Comparison of ENCODE assay signal across 12 mouse cellular contexts in genomic region chr4:124671583-124671982, GRCm38 (mm10). TPM values are rescaled to one million over a fixed set of nuclear protein-coding genes. Genes with fewer than 3 reads are reported as not detected.
A peak's percentile ranks its signal among the peaks of the same experiment; 100 is the strongest.
DNase-seq lines count a peak whose midpoint lies in the region; ATAC-seq lines count a peak whose summit lies in the region.
"Had no signal": no experiment of that assay in that cellular context is flagged by ENCODE, and none has a peak within 500 bp of the region (broad histone marks: within the 10 kb centered on the region; RNA-seq: fewer than 3 reads in every experiment).

No protein-coding gene starts in this region.

- intact Hi-C loops in left cerebral cortex, postnatal 14 days (cut with DNase I), result loop anchor here (5.0 kb wide), 2 partner anchors 274 to 444 kb away; no protein-coding TSS in a partner anchor

- peak overlapping the region; percentile 49; the same call in 1 of the 2 replicates for H3K4me2 ChIP-seq in hindbrain, embryonic 13.5 days
- no peak overlapping the region; the same call in 1 of the 2 replicates for H3K4me2 ChIP-seq in hindbrain, embryonic 14.5 days (replicated peaks)
- H3K4me2 ChIP-seq in forebrain, embryonic 13.5 days, result peak overlapping the region; percentile 56

- ATAC-seq in hindbrain, embryonic 13.5 days (ENCODE audit: low FRiP score), result no peak
- no peak for ATAC-seq in hindbrain, embryonic 14.5 days (ENCODE audit: low FRiP score)
- no peak for ATAC-seq in forebrain, embryonic 13.5 days
- no peak for ATAC-seq in erythroblast, adult 5-6 weeks (replicated peaks; ENCODE audit: low FRiP score, poor library complexity, severe bottlenecking)
- ATAC-seq in frontal cortex, adult (ENCODE audit: low TSS enrichment), result no peak

- WGBS in hindbrain, embryonic 13.5 days, result 29% methylated on average over 7 of the region's 7 CpGs
- 35% methylated on average over 7 of the region's 7 CpGs for WGBS in hindbrain, embryonic 14.5 days
- 25% methylated on average over 7 of the region's 7 CpGs for WGBS in forebrain, embryonic 13.5 days
- 35% methylated on average over 7 of the region's 7 CpGs for WGBS in midbrain, embryonic 10.5 days

- H3K36me3 ChIP-seq in hindbrain, embryonic 13.5 days, result no peaks in the 10 kb centered on the region; the same call in 1 of the 2 replicates
- 0 out of 2 replicates have a peak, but pooled peaks cover 4% of the 10 kb centered on the region for H3K36me3 ChIP-seq in hindbrain, embryonic 14.5 days (replicated peaks; ENCODE audit: control insufficient read depth, insufficient read depth)
- no peaks in the 10 kb centered on the region for H3K36me3 ChIP-seq in forebrain, embryonic 13.5 days (ENCODE audit: poor library complexity, severe bottlenecking)
- H3K36me3 ChIP-seq in midbrain, embryonic 10.5 days, result peaks cover under 1% of the 10 kb centered on the region; the same call in 1 of the 2 replicates

- peaks cover 60% of the 10 kb centered on the region for H3K4me1 ChIP-seq in hindbrain, embryonic 13.5 days (replicated peaks)
- H3K4me1 ChIP-seq in hindbrain, embryonic 14.5 days (replicated peaks; ENCODE audit: control insufficient read depth, insufficient read depth, low read length), result peaks cover 47% of the 10 kb centered on the region
- peaks cover 56% of the 10 kb centered on the region for H3K4me1 ChIP-seq in forebrain, embryonic 13.5 days
- H3K4me1 ChIP-seq in midbrain, embryonic 10.5 days, result peaks cover 72% of the 10 kb centered on the region

- 0 out of 2 replicates have a peak overlapping the region, but pooled peaks have one; percentile 80 for H3K27ac ChIP-seq in hindbrain, embryonic 13.5 days
- no peak overlapping the region for H3K27ac ChIP-seq in hindbrain, embryonic 14.5 days
- H3K27ac ChIP-seq in forebrain, embryonic 13.5 days, result peak overlapping the region; percentile 88
- peak overlapping the region; percentile 72 for H3K27ac ChIP-seq in midbrain, embryonic 10.5 days (replicated peaks)

- no peak for DNase-seq in hindbrain, embryonic 14.5 days (ENCODE audit: low spot score)
- no peak for DNase-seq in midbrain, embryonic 10.5 days (ENCODE audit: low spot score)
- no peak for DNase-seq in left cerebral cortex, postnatal 14 days (ENCODE audit: low spot score in 2 of 2)
- DNase-seq: adrenal gland, postnatal 25 days; heart, adult 11 months; kidney, adult 2 months; lung, postnatal 10 days had no signal

- peaks cover 52% of the 10 kb centered on the region for H3K27me3 ChIP-seq in hindbrain, embryonic 13.5 days
- H3K27me3 ChIP-seq in hindbrain, embryonic 14.5 days (ENCODE audit: control insufficient read depth, insufficient read depth, low read length), result peaks cover 8% of the 10 kb centered on the region; the same call in 1 of the 2 replicates
- H3K27me3 ChIP-seq in forebrain, embryonic 13.5 days, result peaks cover 55% of the 10 kb centered on the region
- peaks cover 80% of the 10 kb centered on the region for H3K27me3 ChIP-seq in midbrain, embryonic 10.5 days (ENCODE audit: low read depth, poor library complexity, severe bottlenecking)

- H3K9me3 ChIP-seq in hindbrain, embryonic 13.5 days, result no peaks in the 10 kb centered on the region
- H3K9me3 ChIP-seq in hindbrain, embryonic 14.5 days (ENCODE audit: control insufficient read depth, low read length), result no peaks in the 10 kb centered on the region
- no peaks in the 10 kb centered on the region for H3K9me3 ChIP-seq in forebrain, embryonic 13.5 days (replicated peaks)
- H3K9me3 ChIP-seq in midbrain, embryonic 10.5 days (replicated peaks), result no peaks in the 10 kb centered on the region

- H3K4me3 ChIP-seq in hindbrain, embryonic 13.5 days, result no peak overlapping the region
- H3K4me3 ChIP-seq in hindbrain, embryonic 14.5 days (replicated peaks; ENCODE audit: low read length), result no peak overlapping the region
- no peak overlapping the region for H3K4me3 ChIP-seq in forebrain, embryonic 13.5 days
- peak overlapping the region; percentile 46 for H3K4me3 ChIP-seq in midbrain, embryonic 10.5 days

- no peak overlapping the region for H3K9ac ChIP-seq in hindbrain, embryonic 13.5 days
- H3K9ac ChIP-seq in hindbrain, embryonic 14.5 days, result no peak overlapping the region
- 0 out of 2 replicates have a peak overlapping the region, but pooled peaks have one; percentile 19 for H3K9ac ChIP-seq in forebrain, embryonic 13.5 days

RNA-seq across cellular contexts. Expression of gene Pou3f1, which starts 15.0 kb away (rescaled TPM):
- 9.5 and 11.4 TPM in 2 replicates for polyA plus RNA-seq in hindbrain, embryonic 13.5 days (2015; fragmentation: Nextera tagmentation; extraction: Ambion mirVana)
- polyA plus RNA-seq in hindbrain, embryonic 14.5 days (2014; fragmentation: Nextera tagmentation; extraction: Ambion mirVana), result 9.6 and 11.2 TPM in 2 replicates
- 12.0 and 13.2 TPM in 2 replicates for polyA plus RNA-seq in forebrain, embryonic 13.5 days (2015; fragmentation: Nextera tagmentation; extraction: Ambion mirVana)
- 13.8 and 18.2 TPM in 2 replicates for polyA plus RNA-seq in midbrain, embryonic 10.5 days (2016; fragmentation: Nextera tagmentation; extraction: Ambion mirVana)
- not detected in 2 replicates for total RNA-seq in erythroblast, adult 5-6 weeks (2015; ENCODE audit: low replicate concordance)
- total RNA-seq in erythroblast, adult 5-6 weeks (2017; ENCODE audit: low replicate concordance), result not detected in 2 replicates
- 10 to 100 TPM; 29.9 to 30.1 TPM for total RNA-seq in left cerebral cortex, postnatal 14 days (2021)
- total RNA-seq: adrenal gland, postnatal 25 days; liver, adult 2 months had no signal
- polyA plus RNA-seq: liver, adult 2 months had no signal

RNA-seq across cellular contexts. Expression of gene Utp11, which starts 21.8 kb away (rescaled TPM):
- polyA plus RNA-seq in hindbrain, embryonic 13.5 days (2015; fragmentation: Nextera tagmentation; extraction: Ambion mirVana), result 45.1 and 47.9 TPM in 2 replicates
- 33.5 and 33.6 TPM in 2 replicates for polyA plus RNA-seq in hindbrain, embryonic 14.5 days (2014; fragmentation: Nextera tagmentation; extraction: Ambion mirVana)
- polyA plus RNA-seq in forebrain, embryonic 13.5 days (2015; fragmentation: Nextera tagmentation; extraction: Ambion mirVana), result 49.9 and 59.1 TPM in 2 replicates
- polyA plus RNA-seq in midbrain, embryonic 10.5 days (2016; fragmentation: Nextera tagmentation; extraction: Ambion mirVana), result 63.6 and 68.0 TPM in 2 replicates
- total RNA-seq in erythroblast, adult 5-6 weeks (2015; ENCODE audit: low replicate concordance), result 6.7 and 20.8 TPM in 2 replicates
- total RNA-seq in erythroblast, adult 5-6 weeks (2017; ENCODE audit: low replicate concordance), result 4.5 and 15.1 TPM in 2 replicates
- total RNA-seq in left cerebral cortex, postnatal 14 days (2021), result 10 to 100 TPM; 14.1 to 14.3 TPM

RNA-seq across cellular contexts. Expression of gene Fhl3, which starts 28.9 kb away (rescaled TPM):
- 2.7 and 2.9 TPM in 2 replicates for polyA plus RNA-seq in hindbrain, embryonic 13.5 days (2015; fragmentation: Nextera tagmentation; extraction: Ambion mirVana)
- polyA plus RNA-seq in hindbrain, embryonic 14.5 days (2014; fragmentation: Nextera tagmentation; extraction: Ambion mirVana), result 1.8 and 2.2 TPM in 2 replicates
- 2.6 and 3.2 TPM in 2 replicates for polyA plus RNA-seq in forebrain, embryonic 13.5 days (2015; fragmentation: Nextera tagmentation; extraction: Ambion mirVana)
- 4.6 and 5.8 TPM in 2 replicates for polyA plus RNA-seq in midbrain, embryonic 10.5 days (2016; fragmentation: Nextera tagmentation; extraction: Ambion mirVana)
- total RNA-seq in erythroblast, adult 5-6 weeks (2015; ENCODE audit: low replicate concordance), result 4.2 and 7.5 TPM in 2 replicates
- 0.77 and 1.3 TPM in 2 replicates for total RNA-seq in erythroblast, adult 5-6 weeks (2017; ENCODE audit: low replicate concordance)
- total RNA-seq in left cerebral cortex, postnatal 14 days (2021), result 1 to 10 TPM; 3.8 to 4.2 TPM

RNA-seq across cellular contexts. Expression of gene Sf3a3, which starts 43.0 kb away (rescaled TPM):
- 112 and 119 TPM in 2 replicates for polyA plus RNA-seq in hindbrain, embryonic 13.5 days (2015; fragmentation: Nextera tagmentation; extraction: Ambion mirVana)
- polyA plus RNA-seq in hindbrain, embryonic 14.5 days (2014; fragmentation: Nextera tagmentation; extraction: Ambion mirVana), result 88.9 and 89.3 TPM in 2 replicates
- 169 and 177 TPM in 2 replicates for polyA plus RNA-seq in forebrain, embryonic 13.5 days (2015; fragmentation: Nextera tagmentation; extraction: Ambion mirVana)
- polyA plus RNA-seq in midbrain, embryonic 10.5 days (2016; fragmentation: Nextera tagmentation; extraction: Ambion mirVana), result 247 and 256 TPM in 2 replicates
- total RNA-seq in erythroblast, adult 5-6 weeks (2015; ENCODE audit: low replicate concordance), result 14.2 and 24.2 TPM in 2 replicates
- 26.2 and 34.7 TPM in 2 replicates for total RNA-seq in erythroblast, adult 5-6 weeks (2017; ENCODE audit: low replicate concordance)
- 10 to 100 TPM; 31.1 to 32.2 TPM for total RNA-seq in left cerebral cortex, postnatal 14 days (2021)
